Comparison of ENCODE assay signal across 8 mouse cellular contexts in genomic region chr19:53893711-53894171, GRCm38 (mm10). TPM values are rescaled to one million over a fixed set of nuclear protein-coding genes. Genes with fewer than 3 reads are reported as not detected.
DNase-seq lines count a peak whose midpoint lies in the region; ATAC-seq and TF ChIP-seq lines count a peak whose summit lies in the region.

No protein-coding gene starts in this region.

- WGBS in lung, adult 2 months: 41% methylated on average over 3 of the region's 3 CpGs
- 27% methylated on average over 3 of the region's 3 CpGs for WGBS in liver, embryonic 13.5 days (ENCODE audit: insufficient replicate concordance)
- WGBS in stomach, embryonic 16.5 days: 38% methylated on average over 3 of the region's 3 CpGs
- WGBS in hindbrain, postnatal 0 days: 62% methylated on average over 3 of the region's 3 CpGs

- peak overlapping the region; percentile 87 for H3K27ac ChIP-seq in liver, embryonic 13.5 days
- H3K27ac ChIP-seq in stomach, embryonic 16.5 days (ENCODE audit: low read length): peak overlapping the region; percentile 90
- no peak overlapping the region for H3K27ac ChIP-seq in hindbrain, postnatal 0 days

- H3K4me3 ChIP-seq in lung, adult 2 months (replicated peaks; ENCODE audit: extremely low read depth, low read depth, low read length): no peak overlapping the region
- no peak overlapping the region for H3K4me3 ChIP-seq in liver, embryonic 13.5 days (replicated peaks)
- H3K4me3 ChIP-seq in stomach, embryonic 16.5 days (replicated peaks; ENCODE audit: low read length): no peak overlapping the region
- H3K4me3 ChIP-seq in hindbrain, postnatal 0 days (ENCODE audit: low read length): no peak overlapping the region

- DNase-seq in lung, adult 18-20 months: peak; percentile 37 to 50
- DNase-seq in lung, adult 2 months: no peak
- DNase-seq in gastrocnemius, postnatal 36 days: peak; percentile 44 to 50
- DNase-seq in liver, embryonic 13.5 days: no peak
- DNase-seq in right cerebral cortex, adult 18-20 months: no peak
- DNase-seq in embryo, embryonic 10.5 days (ENCODE audit: low spot score): no peak
- no peak for DNase-seq in hindbrain, postnatal 0 days (ENCODE audit: low spot score)

- no peak for TF ChIP-seq POLR2A in lung, adult 2 months (IDR thresholded peaks at IDR 0.05; ENCODE audit: borderline replicate concordance, extremely low read depth, low read depth, low read length)

- no peaks in the 10 kb centered on the region for H3K9me3 ChIP-seq in liver, embryonic 13.5 days (replicated peaks)
- no peaks in the 10 kb centered on the region for H3K9me3 ChIP-seq in stomach, embryonic 16.5 days (replicated peaks; ENCODE audit: control insufficient read depth, low read length)
- no peaks in the 10 kb centered on the region for H3K9me3 ChIP-seq in hindbrain, postnatal 0 days (ENCODE audit: low read length)

- no peaks in the 10 kb centered on the region; the same call in 1 of the 2 replicates for H3K4me1 ChIP-seq in lung, adult 2 months (ENCODE audit: control insufficient read depth, insufficient read depth, low read length)
- H3K4me1 ChIP-seq in liver, embryonic 13.5 days (replicated peaks): peaks cover 77% of the 10 kb centered on the region
- H3K4me1 ChIP-seq in stomach, embryonic 16.5 days (ENCODE audit: control insufficient read depth, insufficient read depth, low read length): peaks cover 49% of the 10 kb centered on the region
- no peaks in the 10 kb centered on the region for H3K4me1 ChIP-seq in hindbrain, postnatal 0 days (ENCODE audit: insufficient read depth, low read length)

- H3K9ac ChIP-seq in liver, embryonic 13.5 days: peak overlapping the region; percentile 31; the same call in 1 of the 2 replicates
- no peak overlapping the region for H3K9ac ChIP-seq in stomach, embryonic 16.5 days (ENCODE audit: low read length)
- no peak overlapping the region for H3K9ac ChIP-seq in hindbrain, postnatal 0 days (replicated peaks; ENCODE audit: low read length)

- peak overlapping the region; percentile 13; the same call in 1 of the 2 replicates for H3K4me2 ChIP-seq in liver, embryonic 13.5 days
- no peak overlapping the region for H3K4me2 ChIP-seq in stomach, embryonic 16.5 days (ENCODE audit: low read depth, low read length)
- H3K4me2 ChIP-seq in hindbrain, postnatal 0 days (ENCODE audit: low read depth, low read length): no peak overlapping the region

- H3K36me3 ChIP-seq in liver, embryonic 13.5 days: no peaks in the 10 kb centered on the region
- no peaks in the 10 kb centered on the region for H3K36me3 ChIP-seq in stomach, embryonic 16.5 days (ENCODE audit: control insufficient read depth, insufficient read depth, low read length)
- no peaks in the 10 kb centered on the region for H3K36me3 ChIP-seq in hindbrain, postnatal 0 days (ENCODE audit: insufficient read depth, low read length)

- peak; percentile 19; the same call in 1 of the 2 replicates for ATAC-seq in liver, embryonic 13.5 days (ENCODE audit: low read depth)
- peak; percentile 49; the same call in 1 of the 2 replicates for ATAC-seq in stomach, embryonic 16.5 days (ENCODE audit: insufficient read depth, low FRiP score)
- no peak for ATAC-seq in hindbrain, postnatal 0 days

- no peak for TF ChIP-seq CTCF in lung, adult 2 months (IDR thresholded peaks at IDR 0.05; ENCODE audit: insufficient read depth, low read length)
- no peak for TF ChIP-seq CTCF in hindbrain, postnatal 0 days (IDR thresholded peaks at IDR 0.05; ENCODE audit: low read depth)

- H3K27me3 ChIP-seq in liver, embryonic 13.5 days: no peaks in the 10 kb centered on the region
- H3K27me3 ChIP-seq in stomach, embryonic 16.5 days (ENCODE audit: control insufficient read depth, insufficient read depth, low read length): no peaks in the 10 kb centered on the region
- H3K27me3 ChIP-seq in hindbrain, postnatal 0 days (ENCODE audit: insufficient read depth, low read length): no peaks in the 10 kb centered on the region

- intact Hi-C loops in gastrocnemius, postnatal 36 days (cut with DNase I): no loop called here

RNA-seq across cellular contexts. Expression of gene Pdcd4, which starts 1.7 kb away (rescaled TPM):
- polyA plus RNA-seq in lung, adult 2 months (2012; rRNA removed): 4.1 and 8.0 TPM in 2 replicates
- total RNA-seq in gastrocnemius, postnatal 36 days (2021): 10 to 100 TPM; 13.6 to 15.8 TPM
- polyA plus RNA-seq in liver, embryonic 13.5 days (2015; fragmentation: Nextera tagmentation; extraction: Ambion mirVana): 19.3 and 23.4 TPM in 2 replicates
- 94.1 and 101 TPM in 2 replicates for polyA plus RNA-seq in stomach, embryonic 16.5 days (2015; fragmentation: Nextera tagmentation; extraction: Ambion mirVana)
- total RNA-seq in hindbrain, postnatal 0 days (2014; rRNA removed): 10.0 and 13.1 TPM in 2 replicates
- 83.9 and 90.8 TPM in 2 replicates for polyA plus RNA-seq in hindbrain, postnatal 0 days (2015; fragmentation: Nextera tagmentation; extraction: Ambion mirVana)

RNA-seq across cellular contexts. Expression of gene Shoc2, which starts 50.4 kb away (rescaled TPM):
- polyA plus RNA-seq in lung, adult 2 months (2012; rRNA removed): 10.4 and 18.5 TPM in 2 replicates
- 10 to 100 TPM; 20.6 to 22.9 TPM for total RNA-seq in gastrocnemius, postnatal 36 days (2021)
- 17.1 and 23.4 TPM in 2 replicates for polyA plus RNA-seq in liver, embryonic 13.5 days (2015; fragmentation: Nextera tagmentation; extraction: Ambion mirVana)
- polyA plus RNA-seq in stomach, embryonic 16.5 days (2015; fragmentation: Nextera tagmentation; extraction: Ambion mirVana): 51.7 and 53.2 TPM in 2 replicates
- 66.1 and 69.8 TPM in 2 replicates for total RNA-seq in hindbrain, postnatal 0 days (2014; rRNA removed)
- polyA plus RNA-seq in hindbrain, postnatal 0 days (2015; fragmentation: Nextera tagmentation; extraction: Ambion mirVana): 44.0 and 47.7 TPM in 2 replicates

RNA-seq across cellular contexts. Expression of gene Bbip1, which starts 50.7 kb away (rescaled TPM):
- 4.9 and 6.9 TPM in 2 replicates for polyA plus RNA-seq in lung, adult 2 months (2012; rRNA removed)
- 10 to 100 TPM; 31.2 to 32.1 TPM for total RNA-seq in gastrocnemius, postnatal 36 days (2021)
- 58.6 and 66.2 TPM in 2 replicates for polyA plus RNA-seq in liver, embryonic 13.5 days (2015; fragmentation: Nextera tagmentation; extraction: Ambion mirVana)
- 64.8 and 69.9 TPM in 2 replicates for polyA plus RNA-seq in stomach, embryonic 16.5 days (2015; fragmentation: Nextera tagmentation; extraction: Ambion mirVana)
- 43.6 and 53.7 TPM in 2 replicates for total RNA-seq in hindbrain, postnatal 0 days (2014; rRNA removed)
- polyA plus RNA-seq in hindbrain, postnatal 0 days (2015; fragmentation: Nextera tagmentation; extraction: Ambion mirVana): 146 and 166 TPM in 2 replicates

Comparison
In these comparisons a context has a peak if more than half of its experiments do, and no peak if none do; other contexts are left out.
1. DNase-seq: peak in lung, adult 18-20 months (2 of 2) and gastrocnemius, postnatal 36 days (2 of 2); none in lung, adult 2 months (single experiment), liver, embryonic 13.5 days (single experiment), right cerebral cortex, adult 18-20 months (single experiment), embryo, embryonic 10.5 days (single experiment) and hindbrain, postnatal 0 days (single experiment).